ENCODE assay signal across 17 mouse cellular contexts in the genomic region with DNA sequence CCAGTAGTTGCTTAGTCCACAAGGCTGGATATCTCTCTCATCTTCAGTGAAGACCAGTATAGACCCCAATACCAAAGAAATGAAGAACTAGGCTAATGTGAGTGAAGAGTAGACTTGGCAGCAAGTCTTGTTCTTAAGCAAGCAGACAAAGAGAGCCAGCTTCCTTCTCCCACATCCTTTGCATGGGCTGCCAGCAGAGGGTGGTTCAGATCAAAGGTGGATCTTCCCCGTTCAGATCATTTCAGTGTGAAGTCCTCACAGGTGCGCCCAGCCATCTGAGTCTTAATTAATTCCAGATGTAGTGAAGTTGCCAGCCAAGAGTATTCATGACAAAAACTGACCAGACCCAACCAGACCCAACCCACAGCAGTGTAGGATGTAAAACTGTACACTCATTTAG. TPM values are rescaled to one million over a fixed set of nuclear protein-coding genes. Genes with fewer than 3 reads are reported as not detected.
"Had no signal": no experiment of that assay in that cellular context is flagged by ENCODE, and none has a peak within 500 bp of the region (broad histone marks: within the 10 kb centered on the region; RNA-seq: fewer than 3 reads in every experiment).

No protein-coding gene starts in this region.

- H3K27me3 ChIP-seq: limb, embryonic 13.5 days; neural tube, embryonic 13.5 days had no signal

- H3K4me3 ChIP-seq: limb, embryonic 13.5 days; midbrain, embryonic 10.5 days; neural tube, embryonic 13.5 days had no signal

- H3K9ac ChIP-seq: limb, embryonic 13.5 days; liver, embryonic 14.5 days; neural tube, embryonic 13.5 days had no signal

- ATAC-seq: intestine, embryonic 16.5 days; lung, postnatal 0 days had no signal

- DNase-seq: kidney, adult 2 months; kidney, postnatal 4 days; left cerebral cortex, postnatal 4 days; lung, adult 2 months; lung, postnatal 4 days; midbrain, embryonic 14.5 days; right cerebral cortex, postnatal 14 days; thymus, adult 18-20 months had no signal

- H3K27ac ChIP-seq: limb, embryonic 13.5 days; liver, embryonic 14.5 days; midbrain, embryonic 10.5 days; neural tube, embryonic 13.5 days had no signal

- H3K4me1 ChIP-seq: neural tube, embryonic 13.5 days had no signal

- H3K9me3 ChIP-seq: limb, embryonic 13.5 days; midbrain, embryonic 10.5 days; neural tube, embryonic 13.5 days had no signal

- H3K4me2 ChIP-seq: limb, embryonic 13.5 days; neural tube, embryonic 13.5 days had no signal

RNA-seq across cellular contexts. Expression of a gene that starts 16.5 kb away (rescaled TPM):
- polyA plus RNA-seq: intestine, embryonic 16.5 days; kidney, adult 2 months; kidney, embryonic 16.5 days; limb, embryonic 13.5 days; liver, adult 2 months; liver, embryonic 14.5 days; lung, adult 2 months; lung, postnatal 0 days; midbrain, embryonic 10.5 days; midbrain, embryonic 14.5 days; neural tube, embryonic 13.5 days; stomach, embryonic 14.5 days had no signal
